Mouse (Mus musculus): Measurements from ENCODE around the gene Cbx7. TPM values are rescaled to one million over a fixed set of nuclear protein-coding genes. Genes with fewer than 3 reads are reported as not detected.

The Cbx7 gene
- total and polyA plus RNA-seq, 3 experiments: 2.9 to 11.1 TPM; not detected in 1

GRCm38 (mm10) chr15:79943584-79943983 is 27.3 kb downstream of the Cbx7 start:
- no peaks in the 10 kb centered on the region for H3K27me3 ChIP-seq (ENCODE audit: control insufficient read depth in 1 of 2, insufficient read depth in 2 of 2, low read length in 2 of 2)
- H3K4me1 ChIP-seq (ENCODE audit: control insufficient read depth in 1 of 2, insufficient read depth in 2 of 2, low read length in 2 of 2): 0 out of 4 replicates have a peak, but pooled peaks cover 0 to 9% of the 10 kb centered on the region in 2 experiments
- no peaks in the 10 kb centered on the region for H3K9me3 ChIP-seq (replicated peaks; ENCODE audit: insufficient read depth, low read length)
- H3K79me2 ChIP-seq (ENCODE audit: control insufficient read depth, insufficient read depth, low read length, poor library complexity): no peaks in the 10 kb centered on the region; the same call in 1 of the 2 replicates
- H3K27ac ChIP-seq (ENCODE audit: control insufficient read depth, low read depth, low read length): no peak overlapping the region
- TF ChIP-seq POLR2AphosphoS5 (IDR thresholded peaks at IDR 0.05; ENCODE audit: borderline replicate concordance, low read depth, low read length) (no peak), RAD21 (IDR thresholded peaks at IDR 0.05; ENCODE audit: low read depth, low read length) (no peak), ZC3H11A (IDR thresholded peaks at IDR 0.05; ENCODE audit: low read depth, low read length) (no peak), SMC3 (IDR thresholded peaks at IDR 0.05; ENCODE audit: low read depth, low read length) (no peak), MYC (IDR thresholded peaks at IDR 0.05; ENCODE audit: low read depth, low read length) (no peak), ZNF384 (IDR thresholded peaks at IDR 0.05; ENCODE audit: low read depth, low read length) (no peak), CTCF (IDR thresholded peaks at IDR 0.05 in 2 of 3, conservative IDR thresholded peaks at IDR 0.05 in 1 of 3; ENCODE audit: control insufficient read depth in 1 of 3, insufficient read depth in 1 of 3, low read depth in 2 of 3, low read length in 3 of 3, poor library complexity in 1 of 3, severe bottlenecking in 1 of 3) (no peak), RCOR1 (IDR thresholded peaks at IDR 0.05; ENCODE audit: low read depth, low read length) (no peak)
- DNase-seq (ENCODE audit: low read depth, low spot score): no peak
- no peak overlapping the region for H3K4me3 ChIP-seq (ENCODE audit: control insufficient read depth in 1 of 2, insufficient read depth in 1 of 2, low read depth in 2 of 2, low read length in 2 of 2)
- no peak overlapping the region for H3K9ac ChIP-seq (ENCODE audit: control insufficient read depth, low read depth, low read length, poor library complexity, severe bottlenecking)
- peaks cover 0 to 2% of the 10 kb centered on the region in 2 experiments; a peak in 1 of 4 replicates for H3K36me3 ChIP-seq (ENCODE audit: control insufficient read depth in 1 of 2, insufficient read depth in 2 of 2, low read length in 2 of 2)

- Histone ChIP-seq H3K4me1 (ENCODE audit: control insufficient read depth in 1 of 2, insufficient read depth in 2 of 2, low read length in 2 of 2) (0 out of 4 replicates have a peak, but pooled peaks cover 0 to 9% of the 10 kb centered on the region in 2 experiments), H3K27ac (ENCODE audit: control insufficient read depth, low read depth, low read length) (no peak overlapping the region), H3K36me3 (ENCODE audit: control insufficient read depth in 1 of 2, insufficient read depth in 2 of 2, low read length in 2 of 2) (peaks cover 0 to 2% of the 10 kb centered on the region in 2 experiments; a peak in 1 of 4 replicates), H3K4me3 (ENCODE audit: control insufficient read depth in 1 of 2, insufficient read depth in 1 of 2, low read depth in 2 of 2, low read length in 2 of 2) (no peak overlapping the region), H3K79me2 (ENCODE audit: control insufficient read depth, insufficient read depth, low read length, poor library complexity) (no peaks in the 10 kb centered on the region; the same call in 1 of the 2 replicates), H3K9me3 (replicated peaks; ENCODE audit: insufficient read depth, low read length) (no peaks in the 10 kb centered on the region), H3K27me3 (ENCODE audit: control insufficient read depth in 1 of 2, insufficient read depth in 2 of 2, low read length in 2 of 2) (no peaks in the 10 kb centered on the region), H3K9ac (ENCODE audit: control insufficient read depth, low read depth, low read length, poor library complexity, severe bottlenecking) (no peak overlapping the region)
- no peak for TF ChIP-seq RAD21 (IDR thresholded peaks at IDR 0.05; ENCODE audit: low read depth, low read length)
- TF ChIP-seq SMC3 (IDR thresholded peaks at IDR 0.05; ENCODE audit: low read depth, low read length): no peak
- TF ChIP-seq USF1 (IDR thresholded peaks at IDR 0.05; ENCODE audit: low read depth, low read length): no peak
- TF ChIP-seq ETS1 (IDR thresholded peaks at IDR 0.05; ENCODE audit: low read depth, low read length): no peak
- TF ChIP-seq TBP (IDR thresholded peaks at IDR 0.05; ENCODE audit: low read depth, low read length): no peak
- no peak for TF ChIP-seq BHLHE40 (IDR thresholded peaks at IDR 0.05; ENCODE audit: borderline replicate concordance, low read depth, low read length)
- TF ChIP-seq ZKSCAN1 (IDR thresholded peaks at IDR 0.05; ENCODE audit: low read depth, low read length): no peak
- TF ChIP-seq JUND (IDR thresholded peaks at IDR 0.05; ENCODE audit: low read depth, low read length): no peak
- TF ChIP-seq MYC (IDR thresholded peaks at IDR 0.05; ENCODE audit: low read depth, low read length): no peak
- TF ChIP-seq CHD1 (IDR thresholded peaks at IDR 0.05; ENCODE audit: low read depth, low read length): no peak
- no peak for TF ChIP-seq CHD2 (IDR thresholded peaks at IDR 0.05; ENCODE audit: low read length)
- no peak for TF ChIP-seq RCOR1 (IDR thresholded peaks at IDR 0.05; ENCODE audit: low read depth, low read length)
- no peak for TF ChIP-seq GATA1 (IDR thresholded peaks at IDR 0.05; ENCODE audit: low read depth, low read length)
- no peak for DNase-seq (ENCODE audit: low read depth, low spot score)
Observed at GRCm38 (mm10) chr15:79942541-79942940, 28.4 kb downstream of the Cbx7 start.

Data from MEL (cell line).